ENCODE assay signal across 15 mouse cellular contexts in genomic region chr1:74250096-74250495, GRCm38 (mm10). TPM values are rescaled to one million over a fixed set of nuclear protein-coding genes. Genes with fewer than 3 reads are reported as not detected.
A peak's percentile ranks its signal among the peaks of the same experiment; 100 is the strongest.
DNase-seq lines count a peak whose midpoint lies in the region; ATAC-seq lines count a peak whose summit lies in the region.
"Had no signal": no experiment of that assay in that cellular context is flagged by ENCODE, and none has a peak within 500 bp of the region (broad histone marks: within the 10 kb centered on the region; RNA-seq: fewer than 3 reads in every experiment).

No protein-coding gene starts in this region.

- peaks cover 35% of the 10 kb centered on the region for H3K4me1 ChIP-seq in kidney, embryonic 16.5 days (ENCODE audit: insufficient read depth, low read length)
- H3K4me1 ChIP-seq in brown adipose tissue, adult 24 weeks (ENCODE audit: control insufficient read depth, insufficient read depth, insufficient read length, low read length): peaks cover 6% of the 10 kb centered on the region
- peaks cover 9% of the 10 kb centered on the region for H3K4me1 ChIP-seq in intestine, embryonic 15.5 days (replicated peaks)

- no peak overlapping the region for H3K9ac ChIP-seq in kidney, embryonic 16.5 days (replicated peaks; ENCODE audit: low read length)
- H3K9ac ChIP-seq in intestine, embryonic 15.5 days: no peak overlapping the region
- H3K9ac ChIP-seq: lung, embryonic 14.5 days had no signal

- peaks cover 52% of the 10 kb centered on the region for H3K36me3 ChIP-seq in kidney, embryonic 16.5 days (ENCODE audit: insufficient read depth, low read length)
- H3K36me3 ChIP-seq in intestine, embryonic 15.5 days: peaks cover 20% of the 10 kb centered on the region; the same call in 1 of the 2 replicates

- peak overlapping the region; percentile 96 for H3K27ac ChIP-seq in kidney, embryonic 16.5 days (ENCODE audit: low read length)
- peak overlapping the region; percentile 96 for H3K27ac ChIP-seq in brown adipose tissue, adult 24 weeks (replicated peaks; ENCODE audit: low read depth, low read length)
- H3K27ac ChIP-seq in intestine, embryonic 15.5 days: peak overlapping the region; percentile 84; the same call in 1 of the 2 replicates

- H3K4me3 ChIP-seq in kidney, embryonic 16.5 days (ENCODE audit: low read length): no peak overlapping the region
- no peak overlapping the region for H3K4me3 ChIP-seq in brown adipose tissue, adult 24 weeks (ENCODE audit: insufficient read depth, low read depth, low read length)
- H3K4me3 ChIP-seq in intestine, embryonic 15.5 days (replicated peaks): no peak overlapping the region

- no peak for DNase-seq in kidney, postnatal 14 days
- DNase-seq in embryo, embryonic 9.5 days (ENCODE audit: extremely low spot score): no peak
- DNase-seq in urinary bladder, adult 2 months (ENCODE audit: low spot score): no peak
- DNase-seq: cerebellum, adult 18-20 months; gastrocnemius, postnatal 14 days; layer of hippocampus, adult 9-11 months; lung, embryonic 14.5 days had no signal

- H3K9me3 ChIP-seq in kidney, embryonic 16.5 days (ENCODE audit: low read length): no peaks in the 10 kb centered on the region
- H3K9me3 ChIP-seq in intestine, embryonic 15.5 days: no peaks in the 10 kb centered on the region

- ATAC-seq in kidney, embryonic 16.5 days (ENCODE audit: low FRiP score, low TSS enrichment): no peak
- no peak for ATAC-seq in intestine, embryonic 15.5 days
- peak; percentile 35; the same call in 1 of the 2 replicates for ATAC-seq in megakaryocyte progenitor cell, adult 5-6 weeks (replicated peaks; ENCODE audit: poor library complexity)
- ATAC-seq: forebrain, embryonic 16.5 days had no signal

- peak overlapping the region; percentile 35; the same call in 1 of the 2 replicates for H3K4me2 ChIP-seq in kidney, embryonic 16.5 days (replicated peaks; ENCODE audit: low read depth, low read length)
- no peak overlapping the region for H3K4me2 ChIP-seq in intestine, embryonic 15.5 days (replicated peaks)
- H3K4me2 ChIP-seq: lung, embryonic 14.5 days had no signal

- WGBS in kidney, embryonic 16.5 days: 83% methylated on average over 4 of the region's 4 CpGs
- 78% methylated on average over 4 of the region's 4 CpGs for WGBS in intestine, embryonic 15.5 days

- no peaks in the 10 kb centered on the region for H3K27me3 ChIP-seq in kidney, embryonic 16.5 days (ENCODE audit: insufficient read depth, low read length)
- no peaks in the 10 kb centered on the region for H3K27me3 ChIP-seq in intestine, embryonic 15.5 days (replicated peaks)
- H3K27me3 ChIP-seq: Patski had no signal

RNA-seq across cellular contexts. Expression of gene Arpc2, which starts 14.2 kb away (rescaled TPM):
- 441 and 457 TPM in 2 replicates for polyA plus RNA-seq in kidney, embryonic 16.5 days (2015; fragmentation: Nextera tagmentation; extraction: Ambion mirVana)
- 131 and 169 TPM in 2 replicates for polyA plus RNA-seq in brown adipose tissue, adult 24 weeks (2012; ENCODE audit: insufficient read depth, insufficient read length, missing spikeins)
- polyA plus RNA-seq in intestine, embryonic 15.5 days (2015; fragmentation: Nextera tagmentation; extraction: Ambion mirVana): 518 and 584 TPM in 2 replicates
- 802 and 912 TPM in 2 replicates for total RNA-seq in megakaryocyte progenitor cell, adult 5-6 weeks (2015)
- 414 and 435 TPM in 2 replicates for total RNA-seq in megakaryocyte progenitor cell, adult 5-6 weeks (2017)
- 372 and 394 TPM in 2 replicates for polyA plus RNA-seq in urinary bladder, adult 2 months (2012; rRNA removed)

RNA-seq across cellular contexts. Expression of gene Gpbar1, which starts 28.3 kb away (rescaled TPM):
- 1.6 and 1.9 TPM in 2 replicates for polyA plus RNA-seq in kidney, embryonic 16.5 days (2015; fragmentation: Nextera tagmentation; extraction: Ambion mirVana)
- polyA plus RNA-seq in brown adipose tissue, adult 24 weeks (2012; ENCODE audit: insufficient read depth, insufficient read length, missing spikeins): not detected in 2 replicates
- polyA plus RNA-seq in intestine, embryonic 15.5 days (2015; fragmentation: Nextera tagmentation; extraction: Ambion mirVana): 3.1 and 3.3 TPM in 2 replicates
- 0.12 TPM in 1 of 2 replicates, not detected in the other for total RNA-seq in megakaryocyte progenitor cell, adult 5-6 weeks (2015)
- not detected in 2 replicates for total RNA-seq in megakaryocyte progenitor cell, adult 5-6 weeks (2017)
- 1.6 TPM in 2 replicates for polyA plus RNA-seq in urinary bladder, adult 2 months (2012; rRNA removed)
- total RNA-seq: gastrocnemius, postnatal 14 days; heart, postnatal 4 days; left cerebral cortex, postnatal 10 days had no signal

RNA-seq across cellular contexts. Expression of gene Aamp, which starts 34.4 kb away (rescaled TPM):
- polyA plus RNA-seq in kidney, embryonic 16.5 days (2015; fragmentation: Nextera tagmentation; extraction: Ambion mirVana): 322 and 350 TPM in 2 replicates
- 66.7 and 77.7 TPM in 2 replicates for polyA plus RNA-seq in brown adipose tissue, adult 24 weeks (2012; ENCODE audit: insufficient read depth, insufficient read length, missing spikeins)
- polyA plus RNA-seq in intestine, embryonic 15.5 days (2015; fragmentation: Nextera tagmentation; extraction: Ambion mirVana): 225 and 244 TPM in 2 replicates
- 45.3 and 49.7 TPM in 2 replicates for total RNA-seq in megakaryocyte progenitor cell, adult 5-6 weeks (2015)
- 98.1 and 104 TPM in 2 replicates for total RNA-seq in megakaryocyte progenitor cell, adult 5-6 weeks (2017)
- polyA plus RNA-seq in urinary bladder, adult 2 months (2012; rRNA removed): 131 and 137 TPM in 2 replicates

RNA-seq across cellular contexts. Expression of gene Pnkd, which starts 34.6 kb away (rescaled TPM):
- polyA plus RNA-seq in kidney, embryonic 16.5 days (2015; fragmentation: Nextera tagmentation; extraction: Ambion mirVana): 149 and 156 TPM in 2 replicates
- 117 and 146 TPM in 2 replicates for polyA plus RNA-seq in brown adipose tissue, adult 24 weeks (2012; ENCODE audit: insufficient read depth, insufficient read length, missing spikeins)
- polyA plus RNA-seq in intestine, embryonic 15.5 days (2015; fragmentation: Nextera tagmentation; extraction: Ambion mirVana): 120 and 127 TPM in 2 replicates
- total RNA-seq in megakaryocyte progenitor cell, adult 5-6 weeks (2015): 29.8 and 32.4 TPM in 2 replicates
- total RNA-seq in megakaryocyte progenitor cell, adult 5-6 weeks (2017): 11.2 and 21.6 TPM in 2 replicates
- polyA plus RNA-seq in urinary bladder, adult 2 months (2012; rRNA removed): 60.6 and 61.9 TPM in 2 replicates

RNA-seq across cellular contexts. Expression of gene Tmbim1, which starts 55.3 kb away (rescaled TPM):
- polyA plus RNA-seq in kidney, embryonic 16.5 days (2015; fragmentation: Nextera tagmentation; extraction: Ambion mirVana): 33.5 and 35.1 TPM in 2 replicates
- 34.6 and 41.7 TPM in 2 replicates for polyA plus RNA-seq in brown adipose tissue, adult 24 weeks (2012; ENCODE audit: insufficient read depth, insufficient read length, missing spikeins)
- polyA plus RNA-seq in intestine, embryonic 15.5 days (2015; fragmentation: Nextera tagmentation; extraction: Ambion mirVana): 54.9 and 64.3 TPM in 2 replicates
- total RNA-seq in megakaryocyte progenitor cell, adult 5-6 weeks (2015): 13.6 and 13.8 TPM in 2 replicates
- total RNA-seq in megakaryocyte progenitor cell, adult 5-6 weeks (2017): 14.0 and 18.4 TPM in 2 replicates
- polyA plus RNA-seq in urinary bladder, adult 2 months (2012; rRNA removed): 91.2 and 120 TPM in 2 replicates
